Mouse (Mus musculus) retina, postnatal 1 day (tissue): ENCODE measurements around the gene Itsn1.

Experiments used
- DNase-seq: peaks from one replicate; pipeline ENCODE4 v3.0.0-alpha.2; 2012

Gene Itsn1

GRCm38 (mm10) chr16:91729066-91729482, at the start of gene Itsn1:
Gene Itsn1 (plus strand): TSS chr16:91729281.
- peak; percentile 100 for DNase-seq

- no peak for DNase-seq
Measured at GRCm38 (mm10) chr16:91680656-91681055, 48.4 kb upstream of the Itsn1 start.

- no peak for DNase-seq
Measured at GRCm38 (mm10) chr16:91685526-91685925, 43.6 kb upstream of the Itsn1 start.

- DNase-seq = no peak
Measured at GRCm38 (mm10) chr16:91686369-91686768, 42.7 kb upstream of the Itsn1 start.

- DNase-seq = no peak
Measured at GRCm38 (mm10) chr16:91688023-91688618, 41.0 kb upstream of the Itsn1 start.

GRCm38 (mm10) chr16:91688619-91689334, 40.3 kb upstream of the Itsn1 start, which contains the start of gene Donson:
Gene Donson (minus strand): TSS chr16:91688770.
- DNase-seq = peak; percentile 95

- no peak for DNase-seq
Measured at GRCm38 (mm10) chr16:91689791-91690190, 39.3 kb upstream of the Itsn1 start.

- DNase-seq = peak; percentile 89
Measured at GRCm38 (mm10) chr16:91694455-91695084, 34.5 kb upstream of the Itsn1 start.

- DNase-seq = peak; percentile 9
Measured at GRCm38 (mm10) chr16:91695108-91695755, 33.8 kb upstream of the Itsn1 start.

- DNase-seq = no peak
Measured at GRCm38 (mm10) chr16:91698995-91699394, 30.1 kb upstream of the Itsn1 start.

GRCm38 (mm10) chr16:91701908-91702307, 27.2 kb upstream of the Itsn1 start:
- no peak for DNase-seq

GRCm38 (mm10) chr16:91702771-91703188, 26.3 kb upstream of the Itsn1 start:
- DNase-seq = no peak

- DNase-seq = peak; percentile 33
Measured at GRCm38 (mm10) chr16:91704603-91705340, 24.3 kb upstream of the Itsn1 start.

- no peak for DNase-seq
Measured at GRCm38 (mm10) chr16:91710241-91710640, 18.8 kb upstream of the Itsn1 start.

- no peak for DNase-seq
Measured at GRCm38 (mm10) chr16:91716927-91717349, 12.1 kb upstream of the Itsn1 start.

- no peak for DNase-seq
Measured at GRCm38 (mm10) chr16:91717399-91717798, 11.7 kb upstream of the Itsn1 start.

GRCm38 (mm10) chr16:91724247-91724646, 4.8 kb upstream of the Itsn1 start:
- DNase-seq = peak; percentile 69

- DNase-seq = no peak
Measured at GRCm38 (mm10) chr16:91727433-91727832, 1.6 kb upstream of the Itsn1 start.

- DNase-seq = peak; percentile 100
Measured at GRCm38 (mm10) chr16:91728123-91729065, 687 bp upstream of the Itsn1 start, which contains the start of gene Cryzl1. Gene Cryzl1 (minus strand): TSS chr16:91728975.

- peak; percentile 62 for DNase-seq
Measured at GRCm38 (mm10) chr16:91729821-91730441, 850 bp downstream of the Itsn1 start.

- no peak for DNase-seq
Measured at GRCm38 (mm10) chr16:91730446-91730845, 1.4 kb downstream of the Itsn1 start.
